Mouse (Mus musculus): ENCODE results near the gene B130006D01Rik. TPM values are rescaled to one million over a fixed set of nuclear protein-coding genes. Genes with fewer than 3 reads are reported as not detected.

Gene B130006D01Rik
- total and polyA plus RNA-seq, 3 experiments: 0.10 to 0.38 (median 0.15) TPM

DNA sequence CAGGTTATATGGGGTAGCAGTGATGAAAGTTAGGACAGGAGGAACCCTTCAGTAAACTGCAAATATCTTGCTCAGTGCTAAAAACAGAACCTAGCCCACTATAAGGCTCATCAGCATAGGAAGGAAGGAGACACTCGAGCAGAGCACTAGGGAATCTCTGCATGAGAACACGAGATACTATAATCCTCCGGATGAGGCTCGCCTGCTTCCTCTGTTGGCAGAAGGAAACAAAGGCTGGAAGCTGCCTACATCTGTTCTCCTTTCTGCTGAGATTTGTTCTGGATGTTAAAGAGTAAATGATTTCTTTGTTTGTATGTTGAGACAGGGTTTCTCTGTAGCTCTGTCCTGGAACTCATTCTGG is 18.4 kb upstream of the B130006D01Rik start:
- dilution Hi-C loops (cut with MboI; ENCODE audit: extremely low pct_ligation_motif_present, extremely low pct_unique_long_range_greater_than_20kb, low sequenced_read_pairs): no loop called here
- H3K4me2 ChIP-seq (ENCODE audit: insufficient read depth, low read depth, poor library complexity, severe bottlenecking): no peak overlapping the region
- no peaks in the 10 kb centered on the region for H3K79me2 ChIP-seq (replicated peaks; ENCODE audit: control insufficient read depth, extremely low read depth, insufficient read depth, poor library complexity, severe bottlenecking)
- in situ Hi-C loops (cut with MboI; ENCODE audit: low pct_ligation_motif_present, low pct_unique_long_range_greater_than_20kb, low sequenced_read_pairs): no loop called here
- no peak for TF ChIP-seq UBTF (IDR thresholded peaks at IDR 0.05; ENCODE audit: low read depth, low read length)
- TF ChIP-seq GABPA (IDR thresholded peaks at IDR 0.05; ENCODE audit: insufficient replicate concordance, low read depth, low read length): no peak
- no peak for TF ChIP-seq NRF1 (IDR thresholded peaks at IDR 0.05; ENCODE audit: low read depth, low read length)
- no peak for TF ChIP-seq KAT2A (IDR thresholded peaks at IDR 0.05; ENCODE audit: insufficient replicate concordance, low read length)
- no peak for TF ChIP-seq CTCF (conservative IDR thresholded peaks at IDR 0.05 in 1 of 2, IDR thresholded peaks at IDR 0.05 in 1 of 2; ENCODE audit: low read depth in 2 of 2, low read length in 2 of 2)
- TF ChIP-seq IRF4 (IDR thresholded peaks at IDR 0.05; ENCODE audit: low read depth, low read length): no peak
- no peak for TF ChIP-seq POLR2A (IDR thresholded peaks at IDR 0.05; ENCODE audit: low read depth, low read length)
- TF ChIP-seq NELFE (IDR thresholded peaks at IDR 0.05; ENCODE audit: low read depth, low read length): no peak
- no peak for TF ChIP-seq ETS1 (conservative IDR thresholded peaks at IDR 0.05; ENCODE audit: low read depth, low read length)
- no peak for TF ChIP-seq MAZ (IDR thresholded peaks at IDR 0.05; ENCODE audit: low read depth, low read length)
- TF ChIP-seq RCOR1 (conservative IDR thresholded peaks at IDR 0.05; ENCODE audit: low read depth, low read length): no peak
- TF ChIP-seq ZC3H11A (IDR thresholded peaks at IDR 0.05; ENCODE audit: low read depth, low read length): no peak
- TF ChIP-seq USF1 (IDR thresholded peaks at IDR 0.05; ENCODE audit: low read depth, low read length): no peak
- TF ChIP-seq CHD2 (IDR thresholded peaks at IDR 0.05; ENCODE audit: low read length): no peak
- no peak for TF ChIP-seq JUN (IDR thresholded peaks at IDR 0.05; ENCODE audit: insufficient read depth, low read depth, low read length)
- no peak overlapping the region for H3K27ac ChIP-seq (ENCODE audit: insufficient read depth, low read depth)
- no peak overlapping the region for H3K4me3 ChIP-seq (replicated peaks in 1 of 3; ENCODE audit: low read depth in 2 of 3, low read length in 2 of 3, poor library complexity in 1 of 3)
- no peaks in the 10 kb centered on the region for H3K9me3 ChIP-seq (replicated peaks; ENCODE audit: low read length)
- peaks cover 23% of the 10 kb centered on the region for H3K27me3 ChIP-seq (replicated peaks)
- no peak overlapping the region for H3K9ac ChIP-seq (ENCODE audit: insufficient read depth, low read depth)
- no peaks in the 10 kb centered on the region for H3K4me1 ChIP-seq (ENCODE audit: control insufficient read depth in 1 of 2, insufficient read depth in 2 of 2)
- no peaks in the 10 kb centered on the region for H3K36me3 ChIP-seq (replicated peaks in 1 of 2; ENCODE audit: control insufficient read depth in 1 of 2, insufficient read depth in 1 of 2, low read length in 1 of 2)
- no peak for DNase-seq (ENCODE audit: extremely low read depth)

GRCm38 (mm10) chr11:95709534-95710040 is 13.8 kb upstream of the B130006D01Rik start:
- Histone ChIP-seq H3K27ac (ENCODE audit: insufficient read depth, low read depth) (no peak overlapping the region), H3K4me2 (ENCODE audit: insufficient read depth, low read depth, poor library complexity, severe bottlenecking) (no peak overlapping the region), H3K9ac (ENCODE audit: insufficient read depth, low read depth) (no peak overlapping the region), H3K79me2 (replicated peaks; ENCODE audit: control insufficient read depth, extremely low read depth, insufficient read depth, poor library complexity, severe bottlenecking) (peaks cover 7% of the 10 kb centered on the region), H3K36me3 (replicated peaks in 1 of 2; ENCODE audit: control insufficient read depth in 1 of 2, insufficient read depth in 1 of 2, low read length in 1 of 2) (no peaks in the 10 kb centered on the region), H3K27me3 (replicated peaks) (peaks cover 24% of the 10 kb centered on the region), H3K4me3 (replicated peaks in 1 of 3; ENCODE audit: low read depth in 2 of 3, low read length in 2 of 3, poor library complexity in 1 of 3) (no peak overlapping the region), H3K4me1 (ENCODE audit: control insufficient read depth in 1 of 2, insufficient read depth in 2 of 2) (peaks cover 6 to 15% of the 10 kb centered on the region in 2 experiments; a peak in 3 of 4 replicates), H3K9me3 (replicated peaks; ENCODE audit: low read length) (no peaks in the 10 kb centered on the region)
- dilution Hi-C loops (cut with MboI; ENCODE audit: extremely low pct_ligation_motif_present, extremely low pct_unique_long_range_greater_than_20kb, low sequenced_read_pairs): no loop called here
- in situ Hi-C loops (cut with MboI; ENCODE audit: low pct_ligation_motif_present, low pct_unique_long_range_greater_than_20kb, low sequenced_read_pairs): no loop called here
- DNase-seq (ENCODE audit: extremely low read depth): no peak
- TF ChIP-seq IRF4 (IDR thresholded peaks at IDR 0.05; ENCODE audit: low read depth, low read length) (no peak), ZKSCAN1 (IDR thresholded peaks at IDR 0.05; ENCODE audit: borderline replicate concordance, low read depth, low read length) (no peak), PAX5 (IDR thresholded peaks at IDR 0.05; ENCODE audit: low read length) (no peak), KAT2A (IDR thresholded peaks at IDR 0.05; ENCODE audit: insufficient replicate concordance, low read length) (no peak), USF2 (conservative IDR thresholded peaks at IDR 0.05; ENCODE audit: low read depth, low read length) (no peak), EP300 (IDR thresholded peaks at IDR 0.05; ENCODE audit: low read length) (no peak), ZC3H11A (IDR thresholded peaks at IDR 0.05; ENCODE audit: low read depth, low read length) (no peak), BHLHE40 (IDR thresholded peaks at IDR 0.05; ENCODE audit: low read depth, low read length) (no peak), ELF1 (IDR thresholded peaks at IDR 0.05; ENCODE audit: low read depth, low read length) (no peak), POLR2AphosphoS2 (IDR thresholded peaks at IDR 0.05; ENCODE audit: low read depth, low read length) (no peak), SMC3 (IDR thresholded peaks at IDR 0.05; ENCODE audit: low read depth, low read length) (no peak), JUND (conservative IDR thresholded peaks at IDR 0.05; ENCODE audit: low read depth, low read length) (no peak), ZMIZ1 (IDR thresholded peaks at IDR 0.05; ENCODE audit: low read depth, low read length) (no peak), RAD21 (IDR thresholded peaks at IDR 0.05; ENCODE audit: low read depth, low read length) (no peak), MAX (IDR thresholded peaks at IDR 0.05; ENCODE audit: low read length) (no peak), CTCF (conservative IDR thresholded peaks at IDR 0.05 in 1 of 2, IDR thresholded peaks at IDR 0.05 in 1 of 2; ENCODE audit: low read depth in 2 of 2, low read length in 2 of 2) (no peak)

All from CH12.LX (cell line).